7 mouse cellular contexts compared by ENCODE assay signal in genomic region chr5:37824461-37824795, GRCm38 (mm10). TPM values are rescaled to one million over a fixed set of nuclear protein-coding genes. Genes with fewer than 3 reads are reported as not detected.
DNase-seq lines count a peak whose midpoint lies in the region; ATAC-seq lines count a peak whose summit lies in the region.

Gene Msx1, minus strand, starts transcription at chr5:37824583.

- no peak within 1 kb of the TSS for H3K27ac ChIP-seq in intestine, embryonic 16.5 days (ENCODE audit: low read length)
- H3K27ac ChIP-seq in limb, embryonic 11.5 days (replicated peaks; ENCODE audit: low read depth, low read length) = peak within 1 kb of the TSS; percentile 79
- no peak within 1 kb of the TSS for H3K27ac ChIP-seq in midbrain, embryonic 11.5 days (ENCODE audit: low read depth, low read length)
- no peak within 1 kb of the TSS for H3K27ac ChIP-seq in stomach, embryonic 14.5 days (ENCODE audit: low read length)

- peak within 1 kb of the TSS; percentile 85 for H3K4me2 ChIP-seq in intestine, embryonic 16.5 days (ENCODE audit: low read depth, low read length)
- H3K4me2 ChIP-seq in limb, embryonic 11.5 days (ENCODE audit: low read depth, severe bottlenecking) = peak within 1 kb of the TSS; percentile 95
- H3K4me2 ChIP-seq in midbrain, embryonic 11.5 days = peak within 1 kb of the TSS; percentile 82
- peak within 1 kb of the TSS; percentile 64 for H3K4me2 ChIP-seq in stomach, embryonic 14.5 days (replicated peaks; ENCODE audit: low read depth, low read length)

- peak within 1 kb of the TSS; percentile 54 for H3K4me3 ChIP-seq in intestine, embryonic 16.5 days (ENCODE audit: low read length)
- H3K4me3 ChIP-seq in limb, embryonic 11.5 days (ENCODE audit: low read depth, low read length) = peak within 1 kb of the TSS; percentile 74
- H3K4me3 ChIP-seq in midbrain, embryonic 11.5 days (ENCODE audit: low read depth, low read length) = peak within 1 kb of the TSS; percentile 45
- H3K4me3 ChIP-seq in stomach, embryonic 14.5 days (ENCODE audit: low read depth, low read length) = peak within 1 kb of the TSS; percentile 33

- WGBS in intestine, embryonic 16.5 days = under 1% methylated on average over 37 of the region's 37 CpGs
- 0% methylated on average over 37 of the region's 37 CpGs for WGBS in limb, embryonic 11.5 days
- 0% methylated on average over 37 of the region's 37 CpGs for WGBS in midbrain, embryonic 11.5 days
- WGBS in stomach, embryonic 14.5 days = under 1% methylated on average over 37 of the region's 37 CpGs

- peaks cover 20% of the 10 kb centered on the region for H3K4me1 ChIP-seq in intestine, embryonic 16.5 days (ENCODE audit: control insufficient read depth, insufficient read depth, low read length)
- peaks cover 35% of the 10 kb centered on the region for H3K4me1 ChIP-seq in limb, embryonic 11.5 days (ENCODE audit: control insufficient read depth, insufficient read depth, low read length)
- H3K4me1 ChIP-seq in midbrain, embryonic 11.5 days (ENCODE audit: control insufficient read depth, insufficient read depth, low read length) = peaks cover 41% of the 10 kb centered on the region
- peaks cover 12% of the 10 kb centered on the region; the same call in 1 of the 2 replicates for H3K4me1 ChIP-seq in stomach, embryonic 14.5 days (ENCODE audit: control insufficient read depth, insufficient read depth, low read length)

- DNase-seq in adrenal gland, postnatal 36 days = peak; percentile 92 to 93
- peak; percentile 97 for DNase-seq in embryo, embryonic 11 days
- DNase-seq in heart, adult 11 months = peak; percentile 99
- peak; percentile 96 for DNase-seq in limb, embryonic 11.5 days (ENCODE audit: low spot score)
- DNase-seq in midbrain, embryonic 11.5 days (ENCODE audit: low spot score, missing footprints) = no peak

- H3K9me3 ChIP-seq in intestine, embryonic 16.5 days (ENCODE audit: control insufficient read depth, low read length) = no peaks in the 10 kb centered on the region
- no peaks in the 10 kb centered on the region for H3K9me3 ChIP-seq in limb, embryonic 11.5 days (ENCODE audit: control insufficient read depth, low read length)
- H3K9me3 ChIP-seq in midbrain, embryonic 11.5 days (ENCODE audit: control insufficient read depth, low read length) = no peaks in the 10 kb centered on the region
- no peaks in the 10 kb centered on the region for H3K9me3 ChIP-seq in stomach, embryonic 14.5 days (ENCODE audit: control insufficient read depth, low read depth, low read length)

- peaks cover 83% of the 10 kb centered on the region for H3K27me3 ChIP-seq in intestine, embryonic 16.5 days (replicated peaks; ENCODE audit: control insufficient read depth, insufficient read depth, low read length)
- H3K27me3 ChIP-seq in limb, embryonic 11.5 days (ENCODE audit: control insufficient read depth, insufficient read depth, low read length) = peaks cover 36% of the 10 kb centered on the region
- H3K27me3 ChIP-seq in midbrain, embryonic 11.5 days (ENCODE audit: control insufficient read depth, insufficient read depth, low read length) = peaks cover 97% of the 10 kb centered on the region
- peaks cover 56% of the 10 kb centered on the region for H3K27me3 ChIP-seq in stomach, embryonic 14.5 days (ENCODE audit: control insufficient read depth, insufficient read depth, low read length)

- peak within 1 kb of the TSS; percentile 60 for H3K9ac ChIP-seq in intestine, embryonic 16.5 days (ENCODE audit: low read depth, low read length)
- peak within 1 kb of the TSS; percentile 90 for H3K9ac ChIP-seq in limb, embryonic 11.5 days (ENCODE audit: low read length)
- peak within 1 kb of the TSS; percentile 56 for H3K9ac ChIP-seq in midbrain, embryonic 11.5 days (ENCODE audit: low read length)
- H3K9ac ChIP-seq in stomach, embryonic 14.5 days (replicated peaks; ENCODE audit: low read depth, low read length) = no peak within 1 kb of the TSS; the same call in 1 of the 2 replicates

- no peaks in the 10 kb centered on the region for H3K36me3 ChIP-seq in intestine, embryonic 16.5 days (ENCODE audit: control insufficient read depth, insufficient read depth, low read length)
- H3K36me3 ChIP-seq in limb, embryonic 11.5 days (ENCODE audit: control insufficient read depth, insufficient read depth, low read length) = no peaks in the 10 kb centered on the region
- H3K36me3 ChIP-seq in midbrain, embryonic 11.5 days (ENCODE audit: control insufficient read depth, insufficient read depth, low read length) = no peaks in the 10 kb centered on the region
- H3K36me3 ChIP-seq in stomach, embryonic 14.5 days (ENCODE audit: control insufficient read depth, insufficient read depth, low read length) = no peaks in the 10 kb centered on the region

- peak; percentile 91 for ATAC-seq in intestine, embryonic 16.5 days
- ATAC-seq in limb, embryonic 11.5 days (ENCODE audit: insufficient number of reproducible peaks, low FRiP score, low TSS enrichment, low read depth) = peak; percentile 66
- peak; percentile 85 for ATAC-seq in midbrain, embryonic 11.5 days (ENCODE audit: low FRiP score)
- ATAC-seq in stomach, embryonic 14.5 days (ENCODE audit: insufficient number of reproducible peaks, insufficient read depth, low FRiP score, low read depth) = peak; percentile 87

RNA-seq across cellular contexts. Expression of gene Msx1, which starts in this region (rescaled TPM):
- 1 to 10 TPM; 1.2 to 3.0 TPM for total RNA-seq in adrenal gland, postnatal 36 days (2021)
- 2.1 and 2.4 TPM in 2 replicates for polyA plus RNA-seq in intestine, embryonic 16.5 days (2015; fragmentation: Nextera tagmentation; extraction: Ambion mirVana)
- 218 and 235 TPM in 2 replicates for polyA plus RNA-seq in limb, embryonic 11.5 days (2014; fragmentation: Nextera tagmentation; extraction: Ambion mirVana)
- 89.8 and 104 TPM in 2 replicates for polyA plus RNA-seq in midbrain, embryonic 11.5 days (2014; fragmentation: Nextera tagmentation; extraction: Ambion mirVana)
- polyA plus RNA-seq in stomach, embryonic 14.5 days (2014; fragmentation: Nextera tagmentation; extraction: Ambion mirVana) = 2.1 and 3.6 TPM in 2 replicates

Comparison
In these comparisons a context has a peak if more than half of its experiments do, and no peak if none do; other contexts are left out.
1. RNA of gene Msx1 (polyA plus RNA-seq): 218 to 235 TPM in limb, embryonic 11.5 days and 89.8 to 104 TPM in midbrain, embryonic 11.5 days; 2.1 to 2.4 TPM in intestine, embryonic 16.5 days and 2.1 to 3.6 TPM in stomach, embryonic 14.5 days; every median in the first group is over 10 times any median in the second.
2. Peak in every context shown above with its lines, with median percentiles within 50 percentile points of each other: ATAC-seq, H3K4me2 ChIP-seq and H3K4me3 ChIP-seq.